Mouse (Mus musculus) heart, postnatal 0 days (tissue): ENCODE measurements around the gene Daam2.

Experiments used
- CTCF ChIP-seq: IDR thresholded peaks from 2 replicates; pipeline ENCODE4 v1.5.1; 2016; ENCODE audit warnings: antibody characterized with exemption, control low read depth, low read depth
- EP300 ChIP-seq: IDR thresholded peaks from 2 replicates; pipeline ENCODE4 v1.6.1; 2016; ENCODE audit warnings: antibody characterized with exemption, low read depth

GRCm38 (mm10) chr17:49515678-49516077 lies 48.5 kb downstream of the Daam2 start:
- TF ChIP-seq CTCF (no peak), EP300 (no peak)
